Mouse (Mus musculus) midbrain, embryonic 12.5 days (tissue): Measurements from ENCODE around the gene Zfp1. TPM values are rescaled to one million over a fixed set of nuclear protein-coding genes. Genes with fewer than 3 reads are reported as not detected.

Experiments
- ATAC-seq: fragments of 200-750 bp; cut with Nextera tagmentation; 2 replicates; pipeline ENCODE4 v1.8.0; 2017; ENCODE audit warnings: low read depth, moderate TSS enrichment, moderate library complexity; ENCODE audit not compliant: low FRiP score
- H3K27ac ChIP-seq: fragments of 300-500 bp; sonication (generic); replicated peaks from 2 replicates; pipeline ENCODE4 v1.5.1; 2016; ENCODE audit warnings: mild to moderate bottlenecking
- H3K27me3 ChIP-seq: fragments of 300-500 bp; sonication (generic); 2 replicates; pipeline ENCODE4 v1.6.1; 2016; ENCODE audit warnings: mild to moderate bottlenecking
- H3K36me3 ChIP-seq: fragments of 300-500 bp; sonication (generic); 2 replicates; pipeline ENCODE4 v1.6.1; 2016
- H3K4me1 ChIP-seq: fragments of 300-500 bp; sonication (generic); 2 replicates; pipeline ENCODE4 v1.6.1; 2016
- H3K4me2 ChIP-seq: fragments of 300-500 bp; sonication (generic); replicated peaks from 2 replicates; pipeline ENCODE4 v1.6.1; 2016; ENCODE audit warnings: mild to moderate bottlenecking, moderate library complexity
- H3K4me3 ChIP-seq: fragments of 300-500 bp; sonication (generic); 2 replicates; pipeline ENCODE4 v1.5.1; 2016; ENCODE audit warnings: mild to moderate bottlenecking
- H3K9ac ChIP-seq: fragments of 300-500 bp; sonication (generic); replicated peaks from 2 replicates; pipeline ENCODE4 v1.6.1; 2016; ENCODE audit warnings: mild to moderate bottlenecking, moderate library complexity
- H3K9me3 ChIP-seq: fragments of 300-500 bp; sonication (generic); 2 replicates; pipeline ENCODE4 v1.6.1; 2016; ENCODE audit warnings: mild to moderate bottlenecking
- WGBS: fragments of 180-500 bp; shearing (Covaris S2); methylation state at CpG from one replicate; pipeline ENCODE4 v1.1.7; 2016; 5-methylcytosine and 5-hydroxymethylcytosine counted together
- polyA plus RNA-seq: library from polyadenylated mRNA; unstranded; fragments of >200 nt; fragmentation: Nextera tagmentation; extraction: Ambion mirVana; gene quantifications from 2 replicates; pipeline ENCODE4 v1.2.1, GENCODE M21; 2016

Zfp1 gene
- polyA plus RNA-seq, 1 experiment from 2014 or later: 24.3 TPM

GRCm38 (mm10) chr8:111613181-111613580, 30.0 kb upstream of the Zfp1 start:
- Histone ChIP-seq H3K4me2 (no peak overlapping the region), H3K27me3 (no peaks in the 10 kb centered on the region), H3K4me3 (no peak overlapping the region), H3K9ac (no peak overlapping the region), H3K27ac (no peak overlapping the region; the same call in 1 of the 2 replicates), H3K9me3 (no peaks in the 10 kb centered on the region), H3K36me3 (peaks cover 30% of the 10 kb centered on the region), H3K4me1 (no peaks in the 10 kb centered on the region)
- ATAC-seq: no peak
- 91% methylated on average over 5 of the region's 5 CpGs for WGBS

- 97% methylated on average over 6 of the region's 6 CpGs for WGBS
- no peak overlapping the region for H3K27ac ChIP-seq
- ATAC-seq: no peak
- no peak overlapping the region for H3K9ac ChIP-seq
- H3K9me3 ChIP-seq: no peaks in the 10 kb centered on the region
- no peak overlapping the region for H3K4me3 ChIP-seq
- H3K4me1 ChIP-seq: no peaks in the 10 kb centered on the region
- peaks cover 31% of the 10 kb centered on the region for H3K36me3 ChIP-seq
- H3K4me2 ChIP-seq: no peak overlapping the region
- H3K27me3 ChIP-seq: no peaks in the 10 kb centered on the region
Measured at GRCm38 (mm10) chr8:111614786-111615701, 28.2 kb upstream of the Zfp1 start.

GRCm38 (mm10) chr8:111617812-111618211, 25.4 kb upstream of the Zfp1 start:
- 61% methylated on average over 6 of the region's 6 CpGs for WGBS
- Histone ChIP-seq H3K4me1 (no peaks in the 10 kb centered on the region), H3K4me3 (no peak overlapping the region), H3K27me3 (no peaks in the 10 kb centered on the region), H3K4me2 (no peak overlapping the region), H3K36me3 (peaks cover 34% of the 10 kb centered on the region), H3K27ac (no peak overlapping the region), H3K9me3 (no peaks in the 10 kb centered on the region), H3K9ac (no peak overlapping the region)
- no peak for ATAC-seq

- 96% methylated on average over 4 of the region's 4 CpGs for WGBS
- peaks cover 37% of the 10 kb centered on the region for H3K36me3 ChIP-seq
- H3K4me1 ChIP-seq: no peaks in the 10 kb centered on the region
- no peak overlapping the region for H3K4me2 ChIP-seq
- H3K27ac ChIP-seq: no peak overlapping the region
- H3K4me3 ChIP-seq: no peak overlapping the region
- no peaks in the 10 kb centered on the region for H3K27me3 ChIP-seq
- H3K9me3 ChIP-seq: no peaks in the 10 kb centered on the region
- ATAC-seq: no peak
- H3K9ac ChIP-seq: no peak overlapping the region
Measured at GRCm38 (mm10) chr8:111618273-111618672, 24.9 kb upstream of the Zfp1 start.

- Histone ChIP-seq H3K4me1 (no peaks in the 10 kb centered on the region), H3K9ac (no peak overlapping the region), H3K9me3 (no peaks in the 10 kb centered on the region), H3K27me3 (no peaks in the 10 kb centered on the region), H3K36me3 (peaks cover 46% of the 10 kb centered on the region), H3K4me3 (no peak overlapping the region), H3K4me2 (no peak overlapping the region), H3K27ac (no peak overlapping the region)
- ATAC-seq: no peak
- WGBS: 85% methylated on average over 1 of the region's 1 CpGs
Measured at GRCm38 (mm10) chr8:111619936-111620335, 23.3 kb upstream of the Zfp1 start.

- H3K36me3 ChIP-seq: peaks cover 46% of the 10 kb centered on the region
- no peak overlapping the region for H3K27ac ChIP-seq
- no peak overlapping the region for H3K4me2 ChIP-seq
- no peak for ATAC-seq
- 62% methylated on average over 3 of the region's 3 CpGs for WGBS
- no peak overlapping the region for H3K9ac ChIP-seq
- no peaks in the 10 kb centered on the region for H3K9me3 ChIP-seq
- H3K27me3 ChIP-seq: no peaks in the 10 kb centered on the region
- no peak overlapping the region for H3K4me3 ChIP-seq
- no peaks in the 10 kb centered on the region for H3K4me1 ChIP-seq
Measured at GRCm38 (mm10) chr8:111622104-111622503, 21.1 kb upstream of the Zfp1 start.

- Histone ChIP-seq H3K9me3 (no peaks in the 10 kb centered on the region), H3K36me3 (peaks cover 50% of the 10 kb centered on the region), H3K4me1 (no peaks in the 10 kb centered on the region), H3K4me2 (no peak overlapping the region), H3K27me3 (no peaks in the 10 kb centered on the region), H3K4me3 (no peak overlapping the region), H3K9ac (no peak overlapping the region), H3K27ac (peak overlapping the region; percentile 46; the same call in 1 of the 2 replicates)
- ATAC-seq: no peak
- WGBS: 70% methylated on average over 10 of the region's 10 CpGs
Measured at GRCm38 (mm10) chr8:111622553-111622952, 20.6 kb upstream of the Zfp1 start.

- Histone ChIP-seq H3K4me1 (no peaks in the 10 kb centered on the region), H3K9ac (no peak overlapping the region), H3K27me3 (no peaks in the 10 kb centered on the region), H3K27ac (0 out of 2 replicates have a peak overlapping the region, but pooled peaks have one; percentile 15), H3K36me3 (peaks cover 46% of the 10 kb centered on the region), H3K9me3 (no peaks in the 10 kb centered on the region), H3K4me3 (no peak overlapping the region), H3K4me2 (no peak overlapping the region)
- ATAC-seq: no peak
- WGBS: 89% methylated on average over 12 of the region's 12 CpGs
Measured at GRCm38 (mm10) chr8:111624081-111624852, 18.9 kb upstream of the Zfp1 start.

GRCm38 (mm10) chr8:111624853-111625221, 18.4 kb upstream of the Zfp1 start:
- Histone ChIP-seq H3K4me2 (no peak overlapping the region), H3K36me3 (peaks cover 41% of the 10 kb centered on the region), H3K4me1 (no peaks in the 10 kb centered on the region), H3K27ac (0 out of 2 replicates have a peak overlapping the region, but pooled peaks have one; percentile 15), H3K4me3 (no peak overlapping the region), H3K9me3 (no peaks in the 10 kb centered on the region), H3K9ac (no peak overlapping the region), H3K27me3 (no peaks in the 10 kb centered on the region)
- no peak for ATAC-seq
- 95% methylated on average over 10 of the region's 10 CpGs for WGBS

- Histone ChIP-seq H3K9me3 (no peaks in the 10 kb centered on the region), H3K4me3 (no peak overlapping the region), H3K4me2 (no peak overlapping the region), H3K27ac (no peak overlapping the region), H3K4me1 (no peaks in the 10 kb centered on the region), H3K27me3 (no peaks in the 10 kb centered on the region), H3K9ac (no peak overlapping the region), H3K36me3 (peaks cover 33% of the 10 kb centered on the region)
- no peak; the same call in 1 of the 2 replicates for ATAC-seq
- 34% methylated on average over 6 of the region's 6 CpGs for WGBS
Measured at GRCm38 (mm10) chr8:111625694-111626527, 17.3 kb upstream of the Zfp1 start.

- no peak overlapping the region for H3K27ac ChIP-seq
- peaks cover 27% of the 10 kb centered on the region for H3K36me3 ChIP-seq
- no peak overlapping the region for H3K4me2 ChIP-seq
- H3K4me1 ChIP-seq: no peaks in the 10 kb centered on the region
- H3K9ac ChIP-seq: no peak overlapping the region
- H3K9me3 ChIP-seq: no peaks in the 10 kb centered on the region
- no peaks in the 10 kb centered on the region for H3K27me3 ChIP-seq
- 72% methylated on average over 8 of the region's 8 CpGs for WGBS
- H3K4me3 ChIP-seq: no peak overlapping the region
- ATAC-seq: no peak
Measured at GRCm38 (mm10) chr8:111626528-111626820, 16.7 kb upstream of the Zfp1 start.
